Mouse (Mus musculus): ENCODE measurements around the gene Nup153.

- TF ChIP-seq POLR2A (IDR thresholded peaks at IDR 0.05; ENCODE audit: control insufficient read depth, extremely low read depth, insufficient read depth, low read length, poor library complexity) (no peak), CTCF (IDR thresholded peaks at IDR 0.05; ENCODE audit: borderline replicate concordance, control insufficient read depth, extremely low read depth, insufficient read depth, low read length, poor library complexity) (no peak)
These were observed 6.7 kb downstream of the Nup153 start for GRCm38 (mm10) chr13:46721009-46721408.

All from thymus, adult 2 months (tissue).